Mouse (Mus musculus) kidney, embryonic 14.5 days (tissue): ENCODE data around the gene Gpatch8. TPM values are rescaled to one million over a fixed set of nuclear protein-coding genes. Genes with fewer than 3 reads are reported as not detected.

Experiments used
- ATAC-seq: fragments of 200-750 bp; cut with Nextera tagmentation; 2 replicates; pipeline ENCODE4 v1.8.0; 2017; ENCODE audit warnings: moderate number of reproducible peaks, mild to moderate bottlenecking, moderate TSS enrichment, moderate library complexity; ENCODE audit not compliant: low FRiP score, low TSS enrichment
- H3K27ac ChIP-seq: fragments of 300-500 bp; sonication (generic); 2 replicates; pipeline ENCODE4 v1.5.1; 2014; ENCODE audit warnings: low read depth, mild to moderate bottlenecking, low read length, moderate library complexity, mixed read lengths
- H3K27me3 ChIP-seq: fragments of 300-500 bp; sonication (generic); 2 replicates; pipeline ENCODE4 v1.6.1; 2014; ENCODE audit warnings: mild to moderate bottlenecking, low read length; ENCODE audit not compliant: control insufficient read depth, insufficient read depth
- H3K36me3 ChIP-seq: fragments of 300-500 bp; sonication (generic); 2 replicates; pipeline ENCODE4 v1.6.1; 2014; ENCODE audit warnings: low read length, mixed read lengths; ENCODE audit not compliant: control insufficient read depth, insufficient read depth
- H3K4me1 ChIP-seq: fragments of 300-500 bp; sonication (generic); 2 replicates; pipeline ENCODE4 v1.6.1; 2014; ENCODE audit warnings: low read length, mixed read lengths; ENCODE audit not compliant: control insufficient read depth, insufficient read depth
- H3K4me2 ChIP-seq: fragments of 300-500 bp; sonication (generic); replicated peaks from 2 replicates; pipeline ENCODE4 v1.6.1; 2014; ENCODE audit warnings: low read depth, mild to moderate bottlenecking, low read length
- H3K4me3 ChIP-seq: fragments of 300-500 bp; sonication (generic); 2 replicates; pipeline ENCODE4 v1.5.1; 2014; ENCODE audit warnings: mild to moderate bottlenecking, low read length
- H3K9ac ChIP-seq: fragments of 300-500 bp; sonication (generic); 2 replicates; pipeline ENCODE4 v1.6.1; 2014; ENCODE audit warnings: low read depth, mild to moderate bottlenecking, low read length, moderate library complexity
- H3K9me3 ChIP-seq: fragments of 300-500 bp; sonication (generic); 2 replicates; pipeline ENCODE4 v1.6.1; 2016; ENCODE audit warnings: low read length; ENCODE audit not compliant: control insufficient read depth
- WGBS: fragments of 180-500 bp; shearing (Covaris S2); extraction: QIAGEN DNeasy Blood & Tissue Kit; methylation state at CpG from one replicate; pipeline ENCODE4 v1.1.7; 2014; 5-methylcytosine and 5-hydroxymethylcytosine counted together
- polyA plus RNA-seq: library from polyadenylated mRNA; unstranded; fragments of >200 nt; fragmentation: Nextera tagmentation; extraction: Ambion mirVana; gene quantifications from 2 replicates; pipeline ENCODE4 v1.2.1, GENCODE M21; 2014

Gpatch8 gene
- polyA plus RNA-seq, 1 experiment from 2014 or later: 60.6 TPM

GRCm38 (mm10) chr11:102432896-102433295 is 123.3 kb downstream of the Gpatch8 start:
- peaks cover 26% of the 10 kb centered on the region for H3K4me1 ChIP-seq
- H3K36me3 ChIP-seq: peaks cover 29% of the 10 kb centered on the region
- H3K27ac ChIP-seq: no peak overlapping the region
- H3K9me3 ChIP-seq: no peaks in the 10 kb centered on the region
- no peaks in the 10 kb centered on the region; the same call in none of the 2 replicates for H3K27me3 ChIP-seq
- 0 out of 2 replicates have a peak overlapping the region, but pooled peaks have one; percentile 12 for H3K9ac ChIP-seq
- no peak overlapping the region for H3K4me2 ChIP-seq
- WGBS: 96% methylated on average over 6 of the region's 6 CpGs
- no peak for ATAC-seq
- no peak overlapping the region for H3K4me3 ChIP-seq

DNA sequence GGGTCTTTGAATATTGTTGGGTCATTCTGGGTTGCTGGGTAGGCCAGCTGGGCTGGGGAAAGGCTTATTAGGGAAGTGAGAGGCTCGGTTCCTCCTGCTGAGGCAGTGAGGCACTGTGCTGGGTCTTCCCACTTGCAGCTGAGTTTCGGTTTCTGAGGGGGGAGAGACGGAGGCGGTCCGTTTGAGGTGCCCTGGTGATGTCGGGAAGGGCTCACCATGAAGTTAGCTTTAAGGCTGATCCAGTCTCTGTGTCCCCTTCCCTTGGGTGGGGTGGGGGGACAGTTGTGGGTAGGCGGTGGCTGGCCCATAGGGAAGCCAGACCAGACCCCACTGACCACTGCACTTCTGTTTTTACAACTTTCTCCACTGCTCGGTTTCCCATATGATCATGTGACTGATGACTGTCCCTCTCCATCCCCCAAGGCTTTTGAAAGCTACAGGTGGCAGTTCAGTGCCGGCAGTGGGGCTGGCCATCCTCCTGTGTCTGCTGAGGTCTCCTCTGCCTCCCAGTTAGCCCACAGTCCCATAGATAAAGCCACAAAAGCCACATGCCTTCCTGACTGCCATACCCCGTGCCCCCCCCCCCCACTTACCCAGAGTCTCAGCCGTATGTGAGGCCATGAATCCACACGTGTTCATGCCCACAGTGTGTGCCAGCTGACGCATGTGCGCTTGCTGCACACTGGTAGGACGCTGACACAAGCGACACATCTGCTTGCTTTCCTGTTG is 123.9 kb downstream of the Gpatch8 start:
- 0 out of 2 replicates have a peak overlapping the region, but pooled peaks have one; percentile 12 for H3K9ac ChIP-seq
- ATAC-seq: no peak
- peaks cover 20% of the 10 kb centered on the region for H3K4me1 ChIP-seq
- no peaks in the 10 kb centered on the region; the same call in none of the 2 replicates for H3K27me3 ChIP-seq
- H3K27ac ChIP-seq: no peak overlapping the region; the same call in 1 of the 2 replicates
- H3K4me2 ChIP-seq: no peak overlapping the region
- H3K9me3 ChIP-seq: no peaks in the 10 kb centered on the region
- peaks cover 27% of the 10 kb centered on the region for H3K36me3 ChIP-seq
- WGBS: 71% methylated on average over 16 of the region's 16 CpGs
- no peak overlapping the region for H3K4me3 ChIP-seq

- Histone ChIP-seq H3K9ac (no peak overlapping the region), H3K4me3 (no peak overlapping the region), H3K4me2 (no peak overlapping the region), H3K27me3 (no peaks in the 10 kb centered on the region; the same call in 1 of the 2 replicates), H3K36me3 (peaks cover 27% of the 10 kb centered on the region), H3K4me1 (peaks cover 16% of the 10 kb centered on the region), H3K9me3 (no peaks in the 10 kb centered on the region), H3K27ac (no peak overlapping the region; the same call in 1 of the 2 replicates)
- ATAC-seq: no peak
- WGBS: 86% methylated on average over 3 of the region's 3 CpGs
These were observed 124.5 kb downstream of the Gpatch8 start for GRCm38 (mm10) chr11:102431728-102432114.

GRCm38 (mm10) chr11:102431018-102431645 is 125.1 kb downstream of the Gpatch8 start:
- WGBS: under 1% methylated on average over 7 of the region's 7 CpGs
- ATAC-seq: 0 out of 2 replicates have a peak, but pooled peaks have one; percentile 9

GRCm38 (mm10) chr11:102430121-102431017 is 125.8 kb downstream of the Gpatch8 start, which contains the start of gene Grn:
Gene Grn (plus strand): TSS chr11:102430315.
- WGBS: under 1% methylated on average over 29 of the region's 29 CpGs
- peak; percentile 95 for ATAC-seq
- H3K9ac ChIP-seq: peak within 1 kb of the TSS; percentile 62

More at GRCm38 (mm10) chr11:102431018-102431645, 125.1 kb downstream of the Gpatch8 start:
- H3K9ac ChIP-seq: peak overlapping the region; percentile 62
- H3K27me3 ChIP-seq: no peaks in the 10 kb centered on the region; the same call in 1 of the 2 replicates
- peaks cover 16% of the 10 kb centered on the region for H3K4me1 ChIP-seq
- peak overlapping the region; percentile 89 for H3K4me2 ChIP-seq
- H3K27ac ChIP-seq: peak overlapping the region; percentile 80
- H3K36me3 ChIP-seq: peaks cover 22% of the 10 kb centered on the region
- H3K9me3 ChIP-seq: no peaks in the 10 kb centered on the region
- H3K4me3 ChIP-seq: peak overlapping the region; percentile 65

DNA sequence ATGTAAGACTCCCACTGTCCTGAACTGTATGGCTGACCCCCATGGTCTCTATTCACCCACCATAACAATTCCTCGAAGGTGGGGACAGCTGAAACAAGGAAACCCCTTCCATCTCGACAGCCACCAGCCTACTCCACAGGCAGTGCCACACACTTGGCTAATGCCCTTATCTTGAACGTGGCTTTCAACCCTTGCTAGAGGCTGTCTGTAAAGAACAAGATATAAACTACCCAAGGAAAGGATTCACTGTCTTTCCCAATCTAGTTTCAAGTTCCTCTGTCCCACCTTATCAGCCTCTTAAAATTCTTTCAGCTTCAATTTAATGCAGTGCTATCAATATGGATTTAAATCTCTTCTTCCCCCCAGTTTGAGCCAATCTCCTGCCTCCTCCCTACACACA is 126.6 kb downstream of the Gpatch8 start:
- H3K4me3 ChIP-seq: peak overlapping the region; percentile 65
- 42% methylated on average over 3 of the region's 3 CpGs for WGBS
- peaks cover 6% of the 10 kb centered on the region for H3K36me3 ChIP-seq
- H3K4me1 ChIP-seq: peaks cover 16% of the 10 kb centered on the region
- H3K27me3 ChIP-seq: no peaks in the 10 kb centered on the region; the same call in 1 of the 2 replicates
- H3K4me2 ChIP-seq: peak overlapping the region; percentile 89
- ATAC-seq: no peak
- no peak overlapping the region for H3K27ac ChIP-seq
- H3K9me3 ChIP-seq: no peaks in the 10 kb centered on the region
- H3K9ac ChIP-seq: peak overlapping the region; percentile 60; the same call in 1 of the 2 replicates

More at GRCm38 (mm10) chr11:102430121-102431017, 125.8 kb downstream of the Gpatch8 start, which contains the start of gene Grn:
- peak within 1 kb of the TSS; percentile 65 for H3K4me3 ChIP-seq
- peaks cover 16% of the 10 kb centered on the region for H3K4me1 ChIP-seq
- H3K27ac ChIP-seq: peak within 1 kb of the TSS; percentile 80
- no peaks in the 10 kb centered on the region; the same call in 1 of the 2 replicates for H3K27me3 ChIP-seq
- H3K9me3 ChIP-seq: no peaks in the 10 kb centered on the region
- peaks cover 14% of the 10 kb centered on the region for H3K36me3 ChIP-seq
- peak within 1 kb of the TSS; percentile 89 for H3K4me2 ChIP-seq

GRCm38 (mm10) chr11:102428981-102429540 is 127.1 kb downstream of the Gpatch8 start:
- peaks cover 5% of the 10 kb centered on the region; the same call in 1 of the 2 replicates for H3K36me3 ChIP-seq
- H3K4me3 ChIP-seq: peak overlapping the region; percentile 65; the same call in 1 of the 2 replicates
- no peak overlapping the region for H3K27ac ChIP-seq
- 64% methylated on average over 8 of the region's 8 CpGs for WGBS
- no peak for ATAC-seq
- no peaks in the 10 kb centered on the region; the same call in 1 of the 2 replicates for H3K27me3 ChIP-seq
- H3K4me1 ChIP-seq: peaks cover 16% of the 10 kb centered on the region
- peak overlapping the region; percentile 89; the same call in 1 of the 2 replicates for H3K4me2 ChIP-seq
- H3K9me3 ChIP-seq: no peaks in the 10 kb centered on the region
- H3K9ac ChIP-seq: no peak overlapping the region
